Mouse (Mus musculus) forebrain, embryonic 14.5 days (tissue): ENCODE results near the gene Cbx7. TPM values are rescaled to one million over a fixed set of nuclear protein-coding genes. Genes with fewer than 3 reads are reported as not detected.

Experiments used
- ATAC-seq: fragments of 200-750 bp; cut with Nextera tagmentation; 2 replicates; pipeline ENCODE4 v1.8.0; 2017; ENCODE audit warnings: mild to moderate bottlenecking, moderate library complexity
- DNase-seq: peaks from one replicate; pipeline ENCODE4 v3.0.0-alpha.2; 2015; ENCODE audit warnings: low spot score
- H3K27ac ChIP-seq: fragments of 300-500 bp; sonication (generic); 2 replicates; pipeline ENCODE4 v1.5.1; 2014; ENCODE audit warnings: low read depth, mild to moderate bottlenecking, control low read depth, low read length, moderate library complexity
- H3K27me3 ChIP-seq: fragments of 300-500 bp; sonication (generic); replicated peaks from 2 replicates; pipeline ENCODE4 v1.6.1; 2014; ENCODE audit warnings: low read length, control low read depth, mixed read lengths; ENCODE audit not compliant: control insufficient read depth, insufficient read depth
- H3K36me3 ChIP-seq: fragments of 300-500 bp; sonication (generic); 2 replicates; pipeline ENCODE4 v1.6.1; 2014; ENCODE audit warnings: low read length, control low read depth; ENCODE audit not compliant: control insufficient read depth, insufficient read depth
- H3K4me1 ChIP-seq: fragments of 300-500 bp; sonication (generic); 2 replicates; pipeline ENCODE4 v1.6.1; 2014; ENCODE audit warnings: antibody characterized with exemption, low read length, control low read depth; ENCODE audit not compliant: control insufficient read depth, insufficient read depth
- H3K4me2 ChIP-seq: fragments of 300-500 bp; sonication (generic); 2 replicates; pipeline ENCODE4 v1.6.1; 2014; ENCODE audit warnings: mild to moderate bottlenecking, control low read depth, low read length
- H3K4me3 ChIP-seq: fragments of 300-500 bp; sonication (generic); 2 replicates; pipeline ENCODE4 v1.5.1; 2014; ENCODE audit warnings: low read depth, low read length, control low read depth
- H3K9ac ChIP-seq: fragments of 300-500 bp; sonication (generic); 2 replicates; pipeline ENCODE4 v1.6.1; 2014; ENCODE audit warnings: mild to moderate bottlenecking, low read length, control low read depth, moderate library complexity
- H3K9me3 ChIP-seq: fragments of 300-500 bp; sonication (generic); replicated peaks from 2 replicates; pipeline ENCODE4 v1.6.1; 2016; ENCODE audit warnings: low read length, control low read depth, mixed read lengths; ENCODE audit not compliant: control insufficient read depth
- WGBS: fragments of 180-500 bp; shearing (Covaris S2); extraction: QIAGEN DNeasy Blood & Tissue Kit; methylation state at CpG from one replicate; pipeline ENCODE4 v1.1.7; 2014; 5-methylcytosine and 5-hydroxymethylcytosine counted together
- polyA plus RNA-seq: library from polyadenylated mRNA; unstranded; fragments of >200 nt; fragmentation: Nextera tagmentation; extraction: Ambion mirVana; gene quantifications from 2 replicates; pipeline ENCODE4 v1.2.1, GENCODE M21; 2014

The Cbx7 gene
- polyA plus RNA-seq, 1 experiment from 2014 or later: 1.6 TPM

DNA sequence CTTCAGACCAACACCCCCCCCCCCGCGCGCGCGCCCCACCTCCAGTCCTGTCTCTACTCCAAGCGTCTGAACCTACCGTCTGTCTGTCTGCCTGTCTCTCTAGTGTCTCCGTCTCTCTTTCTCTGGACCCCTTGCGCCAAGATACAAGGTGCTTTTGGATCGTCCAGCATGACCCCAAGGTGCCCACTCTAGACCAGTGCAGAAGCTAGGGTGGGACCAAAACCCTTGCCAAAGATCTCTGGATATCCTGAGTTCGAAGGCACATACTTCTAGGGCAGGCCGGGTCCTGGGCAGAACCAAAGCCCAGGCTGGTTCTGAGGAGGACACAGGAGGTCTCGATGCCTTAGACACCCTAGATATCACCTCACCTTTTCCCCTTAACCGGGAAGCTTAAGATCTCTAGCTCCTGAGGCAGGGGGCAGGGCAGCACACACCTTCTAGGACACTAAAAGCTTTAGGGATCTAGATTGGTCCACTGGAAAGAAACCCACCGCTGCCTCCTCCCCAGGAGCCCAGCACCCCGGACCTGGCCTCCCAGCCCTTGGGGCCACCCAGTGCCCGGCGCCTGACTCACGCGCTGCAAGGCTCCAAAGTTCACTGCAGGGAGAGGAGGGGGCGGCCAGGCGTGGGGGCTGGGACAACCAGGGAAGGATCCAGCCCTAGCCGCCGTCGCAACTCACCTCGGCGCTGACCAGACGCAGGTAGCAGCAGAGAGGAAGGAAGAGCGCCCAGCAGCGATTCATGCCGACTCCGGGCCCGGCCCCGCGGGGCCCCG lies 42.5 kb upstream of the Cbx7 start:
- H3K4me1 ChIP-seq: peaks cover 14% of the 10 kb centered on the region; the same call in 1 of the 2 replicates
- no peaks in the 10 kb centered on the region for H3K9me3 ChIP-seq
- H3K9ac ChIP-seq: peak overlapping the region; percentile 71
- H3K36me3 ChIP-seq: no peaks in the 10 kb centered on the region
- ATAC-seq (no peak), DNase-seq (no peak)
- no peak overlapping the region for H3K27ac ChIP-seq
- H3K27me3 ChIP-seq: peaks cover 48% of the 10 kb centered on the region
- peak overlapping the region; percentile 96 for H3K4me2 ChIP-seq
- H3K4me3 ChIP-seq: peak overlapping the region; percentile 51
- WGBS: 2% methylated on average over 35 of the region's 36 CpGs

DNA sequence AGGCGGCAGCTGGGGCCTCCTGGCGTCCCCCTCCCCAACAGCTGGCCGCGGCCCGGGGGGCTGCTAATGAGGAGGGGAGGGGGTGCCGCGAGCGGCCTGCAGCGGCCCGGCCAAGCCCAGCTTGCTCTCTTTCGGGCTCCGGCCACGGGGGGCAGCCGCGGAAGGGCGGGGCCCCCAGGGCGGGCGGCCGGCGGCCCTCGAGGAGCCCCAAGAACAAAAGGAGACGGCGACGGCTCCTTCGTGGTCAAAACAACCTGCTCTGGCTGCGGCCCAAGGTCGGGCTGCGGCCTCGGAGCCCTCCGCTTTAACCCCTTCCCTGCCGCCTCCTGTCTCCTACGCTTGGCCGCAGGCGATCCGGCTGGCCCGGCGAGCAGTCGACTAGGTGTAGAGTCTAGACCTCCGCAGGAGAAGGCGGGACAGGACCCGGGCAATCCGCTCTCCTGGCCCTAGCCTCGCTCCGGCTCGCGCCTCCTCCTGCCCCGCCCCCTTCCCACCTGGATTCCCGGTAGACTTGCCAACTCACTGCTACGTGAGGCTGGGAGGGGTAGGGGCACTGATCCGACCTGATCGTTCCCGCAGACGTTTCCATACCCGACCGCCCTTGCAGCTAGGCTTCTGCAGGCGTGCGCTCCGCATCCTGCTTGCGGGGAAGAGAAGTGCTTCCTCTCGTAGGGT lies 41.7 kb upstream of the Cbx7 start:
- WGBS: under 1% methylated on average over 51 of the region's 60 CpGs
- H3K27me3 ChIP-seq: peaks cover 48% of the 10 kb centered on the region

DNA sequence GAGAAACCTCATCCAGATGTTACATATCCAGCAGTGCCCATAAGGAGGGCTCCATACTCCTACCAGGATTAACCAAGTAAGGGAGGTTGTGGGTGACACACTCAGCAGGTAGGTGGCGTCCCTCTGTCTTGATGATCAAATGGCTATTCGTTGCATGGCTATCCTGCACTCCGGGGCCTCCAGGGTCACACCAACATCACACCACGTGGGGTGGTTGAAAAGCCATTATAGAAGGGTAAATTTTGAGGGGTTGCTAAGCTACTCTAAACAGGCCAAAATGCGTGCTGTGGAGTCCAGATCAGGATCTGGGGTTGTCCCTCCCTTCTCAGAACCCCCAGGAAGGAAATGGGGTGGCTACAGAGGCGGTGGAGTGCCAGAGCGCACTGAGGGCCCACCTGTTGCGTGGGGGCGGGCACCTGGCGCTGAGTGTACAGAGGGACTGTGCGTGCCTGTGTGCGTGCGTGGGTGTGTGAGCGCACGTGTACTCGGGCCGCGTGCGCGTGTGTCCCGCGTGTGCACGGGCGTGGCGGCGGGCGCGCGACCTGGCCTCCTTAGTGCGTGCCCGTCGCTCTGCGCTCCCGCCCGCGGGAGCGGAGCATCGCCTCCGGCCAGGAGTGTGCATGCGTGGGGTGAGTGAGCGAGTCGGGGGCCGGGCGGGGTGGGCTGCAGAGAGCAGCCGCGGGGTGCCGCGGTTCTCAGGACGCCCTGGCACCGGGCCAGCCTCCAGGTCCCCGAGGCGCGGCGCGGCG lies 41.0 kb upstream of the Cbx7 start:
- peak; percentile 50 for ATAC-seq
- peaks cover 14% of the 10 kb centered on the region; the same call in 1 of the 2 replicates for H3K4me1 ChIP-seq
- no peaks in the 10 kb centered on the region for H3K9me3 ChIP-seq
- WGBS: 1% methylated on average over 50 of the region's 56 CpGs
- peak overlapping the region; percentile 71 for H3K9ac ChIP-seq
- no peaks in the 10 kb centered on the region for H3K36me3 ChIP-seq
- peak overlapping the region; percentile 9; the same call in 1 of the 2 replicates for H3K27ac ChIP-seq
- H3K4me3 ChIP-seq: peak overlapping the region; percentile 51
- H3K4me2 ChIP-seq: peak overlapping the region; percentile 96
- peak; percentile 51 for DNase-seq
- peaks cover 48% of the 10 kb centered on the region for H3K27me3 ChIP-seq

More for the DNA sequence above, 41.7 kb upstream of the Cbx7 start:
- no peaks in the 10 kb centered on the region for H3K36me3 ChIP-seq
- peak overlapping the region; percentile 71 for H3K9ac ChIP-seq
- peak; percentile 53 for DNase-seq
- no peaks in the 10 kb centered on the region for H3K9me3 ChIP-seq
- peak overlapping the region; percentile 51 for H3K4me3 ChIP-seq
- peak overlapping the region; percentile 33 for H3K27ac ChIP-seq
- peak overlapping the region; percentile 96 for H3K4me2 ChIP-seq
- peaks cover 14% of the 10 kb centered on the region; the same call in 1 of the 2 replicates for H3K4me1 ChIP-seq
- peak; percentile 68 for ATAC-seq

DNA sequence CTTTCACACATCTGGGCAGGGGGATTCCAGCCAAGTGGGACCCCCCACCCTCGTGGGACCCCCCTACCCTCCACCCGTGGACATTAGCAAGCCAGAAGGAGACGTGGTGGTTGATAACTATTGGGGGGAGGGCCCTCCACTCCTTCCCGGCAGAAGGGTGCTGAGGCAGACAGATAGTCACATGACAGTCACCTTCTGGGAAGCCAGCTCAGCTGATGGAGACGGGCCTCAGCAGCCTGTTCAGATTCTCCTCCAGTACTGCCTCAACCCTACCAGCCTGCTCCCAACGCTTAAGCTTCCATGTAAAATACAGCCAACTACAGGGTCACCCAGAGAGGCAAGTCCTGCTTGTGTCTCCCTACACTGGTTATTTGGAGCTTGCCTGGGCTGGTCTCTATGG lies 40.3 kb upstream of the Cbx7 start:
- 30% methylated on average over 6 of the region's 6 CpGs for WGBS
- Histone ChIP-seq H3K4me3 (no peak overlapping the region), H3K4me1 (peaks cover 14% of the 10 kb centered on the region; the same call in 1 of the 2 replicates), H3K9me3 (no peaks in the 10 kb centered on the region), H3K27ac (no peak overlapping the region), H3K27me3 (peaks cover 48% of the 10 kb centered on the region), H3K9ac (no peak overlapping the region), H3K36me3 (no peaks in the 10 kb centered on the region), H3K4me2 (no peak overlapping the region)
- no peak for ATAC-seq
- DNase-seq: peak; percentile 23

DNA sequence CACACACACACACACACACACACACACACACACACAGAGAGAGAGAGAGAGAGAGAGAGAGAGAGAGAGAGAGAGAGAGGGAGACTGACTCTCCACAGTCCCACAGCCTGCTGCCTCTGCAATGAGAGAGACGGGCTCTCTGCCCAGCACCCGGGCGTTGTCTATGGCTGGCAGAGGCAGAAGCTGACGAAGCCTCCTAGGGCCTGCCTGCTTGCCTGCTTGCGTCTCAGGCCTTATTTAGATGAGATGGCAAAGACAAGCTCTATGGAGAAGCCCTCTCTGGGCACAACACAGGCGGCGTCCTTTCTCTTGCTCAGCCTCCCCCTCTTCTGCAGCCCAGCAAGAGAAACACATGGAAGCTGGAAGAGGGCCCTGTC lies 39.3 kb upstream of the Cbx7 start:
- peak; percentile 60 for DNase-seq
- peaks cover 41% of the 10 kb centered on the region for H3K27me3 ChIP-seq
- no peak overlapping the region for H3K4me3 ChIP-seq
- ATAC-seq: no peak
- 31% methylated on average over 7 of the region's 7 CpGs for WGBS
- no peaks in the 10 kb centered on the region for H3K9me3 ChIP-seq
- peaks cover 14% of the 10 kb centered on the region; the same call in 1 of the 2 replicates for H3K4me1 ChIP-seq
- no peak overlapping the region for H3K27ac ChIP-seq
- H3K36me3 ChIP-seq: no peaks in the 10 kb centered on the region
- H3K9ac ChIP-seq: no peak overlapping the region
- H3K4me2 ChIP-seq: 0 out of 2 replicates have a peak overlapping the region, but pooled peaks have one; percentile 14

DNA sequence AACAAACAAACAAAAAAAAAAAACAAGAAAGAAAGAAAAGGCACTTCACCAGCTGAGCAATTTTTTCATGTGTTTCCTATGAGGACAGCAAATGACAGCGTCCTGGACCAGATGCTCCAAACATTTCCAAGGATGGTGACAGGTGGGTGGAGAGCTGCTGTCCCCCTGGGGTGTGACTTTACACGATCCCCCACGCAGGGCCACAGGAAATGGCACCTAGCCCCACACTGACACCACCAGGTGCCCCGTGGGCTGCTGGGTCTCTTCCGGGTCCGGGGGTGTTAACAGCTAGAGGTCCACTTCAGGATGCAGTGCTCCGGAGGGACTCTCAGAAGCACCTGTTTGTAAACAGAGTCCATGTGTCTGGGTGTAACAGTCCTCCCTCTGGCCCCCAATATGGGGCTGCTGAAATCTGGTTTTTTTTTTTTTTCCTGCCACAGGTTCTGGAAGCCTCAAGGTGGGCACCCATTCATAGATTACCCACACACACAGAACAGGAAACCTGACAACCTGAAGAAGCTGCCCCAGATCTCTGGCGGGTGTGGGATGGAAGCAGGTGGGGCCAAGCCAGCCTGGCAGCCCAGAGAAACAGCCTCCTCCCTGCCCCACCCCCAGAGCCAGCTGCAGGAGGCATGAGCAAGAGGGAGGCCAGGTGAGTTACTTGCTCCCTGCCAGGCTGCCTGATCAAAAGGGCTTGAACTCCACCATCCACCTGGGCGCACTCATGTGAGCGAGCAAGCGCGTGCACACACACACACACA lies 38.7 kb upstream of the Cbx7 start:
- peaks cover 36% of the 10 kb centered on the region for H3K27me3 ChIP-seq
- no peaks in the 10 kb centered on the region for H3K36me3 ChIP-seq
- H3K9me3 ChIP-seq: no peaks in the 10 kb centered on the region
- WGBS: 54% methylated on average over 12 of the region's 12 CpGs
- ATAC-seq: no peak
- no peak overlapping the region for H3K9ac ChIP-seq
- no peak overlapping the region for H3K4me3 ChIP-seq
- peaks cover 19% of the 10 kb centered on the region for H3K4me1 ChIP-seq
- no peak overlapping the region for H3K27ac ChIP-seq
- H3K4me2 ChIP-seq: no peak overlapping the region
- no peak for DNase-seq

- no peak for ATAC-seq
Measured at GRCm38 (mm10) chr15:80008461-80008860, 37.5 kb upstream of the Cbx7 start.

DNA sequence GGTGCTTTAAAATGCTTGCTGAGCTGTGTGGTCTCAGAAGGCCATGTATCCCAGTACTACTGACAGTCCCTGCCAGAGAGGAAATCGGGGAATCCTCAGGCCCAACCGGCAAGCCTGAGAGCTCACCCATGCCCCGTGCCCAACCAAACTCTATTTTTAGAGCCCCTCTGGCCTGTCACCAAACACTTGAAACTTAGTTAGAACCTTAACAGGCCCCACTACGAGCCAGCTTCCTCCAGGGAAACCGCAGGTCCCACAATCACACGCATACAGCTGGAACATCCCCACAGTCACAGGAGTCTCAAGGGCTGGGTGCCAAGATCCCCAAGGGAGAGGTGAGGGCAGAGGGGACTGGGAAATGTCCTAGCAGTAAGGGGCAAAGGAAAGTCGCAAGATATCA lies 35.2 kb upstream of the Cbx7 start:
- Histone ChIP-seq H3K9ac (no peak overlapping the region), H3K4me2 (no peak overlapping the region), H3K27ac (no peak overlapping the region), H3K4me1 (peaks cover 8% of the 10 kb centered on the region), H3K9me3 (no peaks in the 10 kb centered on the region), H3K27me3 (0 out of 2 replicates have a peak, but pooled peaks cover 2% of the 10 kb centered on the region), H3K4me3 (no peak overlapping the region), H3K36me3 (no peaks in the 10 kb centered on the region)
- ATAC-seq (no peak), DNase-seq (no peak)
- WGBS: 85% methylated on average over 7 of the region's 7 CpGs

More at GRCm38 (mm10) chr15:80008461-80008860, 37.5 kb upstream of the Cbx7 start:
- Histone ChIP-seq H3K27me3 (peaks cover 24% of the 10 kb centered on the region), H3K9me3 (no peaks in the 10 kb centered on the region), H3K4me3 (no peak overlapping the region), H3K4me2 (no peak overlapping the region), H3K36me3 (no peaks in the 10 kb centered on the region), H3K27ac (no peak overlapping the region), H3K9ac (no peak overlapping the region), H3K4me1 (peaks cover 14% of the 10 kb centered on the region)
- DNase-seq: no peak
- 88% methylated on average over 6 of the region's 6 CpGs for WGBS
